ENCODE assay signal across 10 mouse cellular contexts in the genomic region with DNA sequence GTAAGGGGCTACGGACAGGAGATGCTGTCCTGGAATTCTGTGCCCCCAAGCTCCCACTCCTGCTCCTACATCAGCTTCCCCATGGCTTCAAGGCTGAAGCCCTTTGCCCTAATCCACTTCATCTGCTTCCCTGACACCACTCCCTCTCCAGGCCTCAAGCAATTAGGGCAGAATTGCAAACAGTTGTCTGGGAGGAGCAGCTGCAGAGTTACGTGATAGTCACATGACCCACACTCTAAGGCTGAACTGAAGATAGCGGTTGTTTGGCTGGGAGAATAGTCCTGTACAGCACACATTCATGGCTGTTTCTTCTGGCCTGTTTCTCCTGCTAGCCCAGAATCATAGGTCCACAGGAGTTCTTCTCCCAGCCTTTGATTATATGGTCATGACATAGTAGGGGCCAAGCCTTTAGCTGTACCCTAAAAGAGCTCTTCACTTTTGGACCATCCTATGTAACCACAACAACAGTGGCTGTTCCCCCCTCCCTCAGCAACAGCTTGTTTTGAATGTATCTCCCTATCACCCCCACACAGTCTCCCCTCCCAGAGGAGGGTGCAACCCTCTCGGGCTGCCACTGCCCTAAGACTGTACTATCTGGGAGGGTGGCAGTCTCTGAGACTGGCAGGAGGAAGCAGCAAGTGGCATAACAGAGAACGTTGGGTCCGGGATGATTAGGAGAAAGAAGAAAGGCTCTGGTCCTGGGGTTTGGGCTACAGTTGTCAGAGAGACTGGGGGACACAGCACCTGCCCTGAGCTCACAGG. TPM values are rescaled to one million over a fixed set of nuclear protein-coding genes. Genes with fewer than 3 reads are reported as not detected.
DNase-seq lines count a peak whose midpoint lies in the region; ATAC-seq lines count a peak whose summit lies in the region.
"Had no signal": no experiment of that assay in that cellular context is flagged by ENCODE, and none has a peak within 500 bp of the region (broad histone marks: within the 10 kb centered on the region; RNA-seq: fewer than 3 reads in every experiment).

No protein-coding gene starts in this region.

- no peak overlapping the region for H3K4me2 ChIP-seq in embryonic facial prominence, embryonic 12.5 days (replicated peaks)
- H3K4me2 ChIP-seq in limb, embryonic 13.5 days (replicated peaks): no peak overlapping the region
- H3K4me2 ChIP-seq in heart, embryonic 12.5 days: no peak overlapping the region

- H3K27ac ChIP-seq in embryonic facial prominence, embryonic 12.5 days: peak overlapping the region; percentile 65
- peak overlapping the region; percentile 55; the same call in 1 of the 2 replicates for H3K27ac ChIP-seq in limb, embryonic 13.5 days
- no peak overlapping the region for H3K27ac ChIP-seq in heart, embryonic 12.5 days (ENCODE audit: poor library complexity, severe bottlenecking)

- no peak overlapping the region for H3K9ac ChIP-seq in embryonic facial prominence, embryonic 12.5 days
- no peak overlapping the region for H3K9ac ChIP-seq in limb, embryonic 13.5 days
- no peak overlapping the region for H3K9ac ChIP-seq in heart, embryonic 12.5 days

- no peaks in the 10 kb centered on the region for H3K36me3 ChIP-seq in embryonic facial prominence, embryonic 12.5 days
- H3K36me3 ChIP-seq in limb, embryonic 13.5 days: no peaks in the 10 kb centered on the region
- H3K36me3 ChIP-seq in heart, embryonic 12.5 days: no peaks in the 10 kb centered on the region

- H3K27me3 ChIP-seq in embryonic facial prominence, embryonic 12.5 days: no peaks in the 10 kb centered on the region
- no peaks in the 10 kb centered on the region for H3K27me3 ChIP-seq in limb, embryonic 13.5 days
- H3K27me3 ChIP-seq in heart, embryonic 12.5 days (replicated peaks): no peaks in the 10 kb centered on the region

- peaks cover 48% of the 10 kb centered on the region for H3K4me1 ChIP-seq in embryonic facial prominence, embryonic 12.5 days
- peaks cover 49% of the 10 kb centered on the region for H3K4me1 ChIP-seq in limb, embryonic 13.5 days
- peaks cover 5% of the 10 kb centered on the region; the same call in 1 of the 2 replicates for H3K4me1 ChIP-seq in heart, embryonic 12.5 days (replicated peaks)

- H3K4me3 ChIP-seq in embryonic facial prominence, embryonic 12.5 days: no peak overlapping the region
- no peak overlapping the region for H3K4me3 ChIP-seq in limb, embryonic 13.5 days
- no peak overlapping the region for H3K4me3 ChIP-seq in heart, embryonic 12.5 days

- WGBS in embryonic facial prominence, embryonic 12.5 days: 43% methylated on average over 6 of the region's 6 CpGs
- 42% methylated on average over 6 of the region's 6 CpGs for WGBS in limb, embryonic 13.5 days
- WGBS in heart, embryonic 12.5 days: 48% methylated on average over 6 of the region's 6 CpGs

- 0 out of 2 replicates have a peak, but pooled peaks have one; percentile 49 for ATAC-seq in embryonic facial prominence, embryonic 12.5 days (ENCODE audit: insufficient number of reproducible peaks, insufficient read depth, low FRiP score, low TSS enrichment)
- no peak for ATAC-seq in limb, embryonic 13.5 days (ENCODE audit: low FRiP score, low read depth)
- ATAC-seq in CD4-positive, CD25-positive, alpha-beta regulatory T cell, adult 4 months: no peak
- ATAC-seq in heart, embryonic 12.5 days (ENCODE audit: insufficient number of reproducible peaks, low FRiP score): no peak

- DNase-seq in thymus, postnatal 0 days (ENCODE audit: low spot score): peak; percentile 41
- DNase-seq in thymus, postnatal 14 days: no peak
- DNase-seq in kidney, adult 11 months: no peak
- DNase-seq: kidney, postnatal 10 days; lung, adult 2 months; thymus, adult 2 months had no signal

- H3K9me3 ChIP-seq in embryonic facial prominence, embryonic 12.5 days: no peaks in the 10 kb centered on the region
- no peaks in the 10 kb centered on the region for H3K9me3 ChIP-seq in limb, embryonic 13.5 days
- H3K9me3 ChIP-seq in heart, embryonic 12.5 days (replicated peaks): no peaks in the 10 kb centered on the region

RNA-seq across cellular contexts. Expression of gene Clps, which starts 3.8 kb away (rescaled TPM):
- 1.4 and 1.9 TPM in 2 replicates for polyA plus RNA-seq in thymus, postnatal 0 days (2015; fragmentation: Nextera tagmentation; extraction: Ambion mirVana)
- not detected in 2 replicates for polyA plus RNA-seq in embryonic facial prominence, embryonic 12.5 days (2016; fragmentation: Nextera tagmentation; extraction: Ambion mirVana)
- 0.60 and 0.91 TPM in 2 replicates for polyA plus RNA-seq in limb, embryonic 13.5 days (2015; fragmentation: Nextera tagmentation; extraction: Ambion mirVana)
- polyA plus RNA-seq in CD4-positive, CD25-positive, alpha-beta regulatory T cell, adult 4 months (2017; shearing (Covaris generic)): not detected
- 0.31 TPM in 1 of 2 replicates, not detected in the other for polyA plus RNA-seq in heart, embryonic 12.5 days (2016; fragmentation: Nextera tagmentation; extraction: Ambion mirVana)

RNA-seq across cellular contexts. Expression of gene Clpsl2, which starts 7.6 kb away (rescaled TPM):
- not detected in 2 replicates for polyA plus RNA-seq in thymus, postnatal 0 days (2015; fragmentation: Nextera tagmentation; extraction: Ambion mirVana)
- polyA plus RNA-seq in embryonic facial prominence, embryonic 12.5 days (2016; fragmentation: Nextera tagmentation; extraction: Ambion mirVana): not detected in 2 replicates
- polyA plus RNA-seq in limb, embryonic 13.5 days (2015; fragmentation: Nextera tagmentation; extraction: Ambion mirVana): not detected in 2 replicates
- not detected for polyA plus RNA-seq in CD4-positive, CD25-positive, alpha-beta regulatory T cell, adult 4 months (2017; shearing (Covaris generic))
- polyA plus RNA-seq in heart, embryonic 12.5 days (2016; fragmentation: Nextera tagmentation; extraction: Ambion mirVana): not detected in 2 replicates
- polyA plus RNA-seq: lung, adult 2 months; thymus, adult 2 months had no signal

RNA-seq across cellular contexts. Expression of gene Lhfpl5, which starts 18.6 kb away (rescaled TPM):
- polyA plus RNA-seq in thymus, postnatal 0 days (2015; fragmentation: Nextera tagmentation; extraction: Ambion mirVana): 0.27 TPM in 1 of 2 replicates, not detected in the other
- polyA plus RNA-seq in embryonic facial prominence, embryonic 12.5 days (2016; fragmentation: Nextera tagmentation; extraction: Ambion mirVana): 0.60 and 0.84 TPM in 2 replicates
- 0.46 and 0.56 TPM in 2 replicates for polyA plus RNA-seq in limb, embryonic 13.5 days (2015; fragmentation: Nextera tagmentation; extraction: Ambion mirVana)
- polyA plus RNA-seq in CD4-positive, CD25-positive, alpha-beta regulatory T cell, adult 4 months (2017; shearing (Covaris generic)): 1 to 10 TPM; 1.1 to 1.3 TPM
- 0.15 and 0.33 TPM in 2 replicates for polyA plus RNA-seq in heart, embryonic 12.5 days (2016; fragmentation: Nextera tagmentation; extraction: Ambion mirVana)
- polyA plus RNA-seq: lung, adult 2 months had no signal

RNA-seq across cellular contexts. Expression of gene Armc12, which starts 26.2 kb away (rescaled TPM):
- polyA plus RNA-seq in thymus, postnatal 0 days (2015; fragmentation: Nextera tagmentation; extraction: Ambion mirVana): not detected in 2 replicates
- polyA plus RNA-seq in embryonic facial prominence, embryonic 12.5 days (2016; fragmentation: Nextera tagmentation; extraction: Ambion mirVana): not detected in 2 replicates
- not detected in 2 replicates for polyA plus RNA-seq in limb, embryonic 13.5 days (2015; fragmentation: Nextera tagmentation; extraction: Ambion mirVana)
- polyA plus RNA-seq in CD4-positive, CD25-positive, alpha-beta regulatory T cell, adult 4 months (2017; shearing (Covaris generic)): not detected
- polyA plus RNA-seq in heart, embryonic 12.5 days (2016; fragmentation: Nextera tagmentation; extraction: Ambion mirVana): not detected in 2 replicates
- polyA plus RNA-seq: lung, adult 2 months had no signal

RNA-seq across cellular contexts. Expression of gene Fkbp5, which starts 39.5 kb away (rescaled TPM):
- polyA plus RNA-seq in thymus, postnatal 0 days (2015; fragmentation: Nextera tagmentation; extraction: Ambion mirVana): 121 and 124 TPM in 2 replicates
- polyA plus RNA-seq in embryonic facial prominence, embryonic 12.5 days (2016; fragmentation: Nextera tagmentation; extraction: Ambion mirVana): 33.8 and 38.8 TPM in 2 replicates
- polyA plus RNA-seq in limb, embryonic 13.5 days (2015; fragmentation: Nextera tagmentation; extraction: Ambion mirVana): 26.2 and 27.3 TPM in 2 replicates
- 10 to 100 TPM; 17.4 to 17.8 TPM for polyA plus RNA-seq in CD4-positive, CD25-positive, alpha-beta regulatory T cell, adult 4 months (2017; shearing (Covaris generic))
- 15.8 and 16.0 TPM in 2 replicates for polyA plus RNA-seq in heart, embryonic 12.5 days (2016; fragmentation: Nextera tagmentation; extraction: Ambion mirVana)
